Mouse (Mus musculus) midbrain, embryonic 10.5 days (tissue): ENCODE data around the gene Tmem132b. TPM values are rescaled to one million over a fixed set of nuclear protein-coding genes. Genes with fewer than 3 reads are reported as not detected.

Experiments
- DNase-seq: peaks from one replicate; pipeline ENCODE4 v3.0.0-alpha.2; 2017; ENCODE audit warnings: low spot score
- H3K27ac ChIP-seq: fragments of 300-500 bp; sonication (generic); replicated peaks from 2 replicates; pipeline ENCODE4 v1.5.1; 2016; ENCODE audit warnings: mild to moderate bottlenecking
- H3K27me3 ChIP-seq: fragments of 300-500 bp; sonication (generic); 2 replicates; pipeline ENCODE4 v1.6.1; 2016; ENCODE audit warnings: low read depth, mild to moderate bottlenecking; ENCODE audit not compliant: poor library complexity, severe bottlenecking
- H3K36me3 ChIP-seq: fragments of 300-500 bp; sonication (generic); 2 replicates; pipeline ENCODE4 v1.6.1; 2016; ENCODE audit warnings: mild to moderate bottlenecking, moderate library complexity
- H3K4me1 ChIP-seq: fragments of 300-500 bp; sonication (generic); 2 replicates; pipeline ENCODE4 v1.6.1; 2016
- H3K4me3 ChIP-seq: fragments of 300-500 bp; sonication (generic); 2 replicates; pipeline ENCODE4 v1.5.1; 2016; ENCODE audit warnings: mild to moderate bottlenecking, moderate library complexity
- H3K9me3 ChIP-seq: fragments of 300-500 bp; sonication (generic); replicated peaks from 2 replicates; pipeline ENCODE4 v1.6.1; 2016; ENCODE audit warnings: mild to moderate bottlenecking
- WGBS: fragments of 180-500 bp; shearing (Covaris S2); methylation state at CpG from one replicate; pipeline ENCODE4 v1.1.7; 2016; 5-methylcytosine and 5-hydroxymethylcytosine counted together
- polyA plus RNA-seq: library from polyadenylated mRNA; unstranded; fragments of >200 nt; fragmentation: Nextera tagmentation; extraction: Ambion mirVana; gene quantifications from 2 replicates; pipeline ENCODE4 v1.2.1, GENCODE M21; 2016

The Tmem132b gene
- polyA plus RNA-seq, 1 experiment from 2014 or later: 0.20 TPM

GRCm38 (mm10) chr5:125598056-125598455 is 66.5 kb downstream of the Tmem132b start:
- Histone ChIP-seq H3K4me3 (no peak overlapping the region), H3K27ac (no peak overlapping the region), H3K4me1 (peaks cover 5% of the 10 kb centered on the region), H3K36me3 (no peaks in the 10 kb centered on the region), H3K27me3 (no peaks in the 10 kb centered on the region), H3K9me3 (no peaks in the 10 kb centered on the region)
- no peak for DNase-seq
- 85% methylated on average over 10 of the region's 10 CpGs for WGBS

GRCm38 (mm10) chr5:125607146-125607545 is 75.6 kb downstream of the Tmem132b start:
- Histone ChIP-seq H3K4me1 (peaks cover 8% of the 10 kb centered on the region), H3K36me3 (no peaks in the 10 kb centered on the region), H3K4me3 (no peak overlapping the region), H3K27me3 (no peaks in the 10 kb centered on the region), H3K9me3 (peaks cover 13% of the 10 kb centered on the region), H3K27ac (no peak overlapping the region)
- DNase-seq: no peak
- WGBS: 82% methylated on average over 12 of the region's 12 CpGs

DNA sequence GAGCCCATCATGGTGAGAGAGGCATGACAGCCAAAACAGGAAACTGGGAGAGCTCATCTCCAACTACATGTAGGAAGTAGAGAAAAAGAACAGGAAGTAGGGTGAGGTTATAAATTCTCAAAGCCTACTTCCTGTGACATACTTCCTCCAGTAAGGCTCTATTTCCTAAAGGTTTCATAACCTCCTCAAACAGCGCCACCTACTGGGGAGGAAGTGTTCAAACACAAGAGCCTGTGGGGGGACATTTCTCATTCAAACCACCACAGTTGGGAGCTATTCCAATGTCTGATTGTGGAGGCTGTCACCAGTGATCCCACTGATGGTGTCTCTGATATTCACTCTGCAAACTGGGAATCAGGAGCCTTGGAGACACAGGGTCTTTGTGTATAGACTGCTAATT is 78.4 kb downstream of the Tmem132b start:
- Histone ChIP-seq H3K36me3 (no peaks in the 10 kb centered on the region), H3K27ac (no peak overlapping the region), H3K9me3 (peaks cover 18% of the 10 kb centered on the region), H3K4me3 (no peak overlapping the region), H3K4me1 (peaks cover 3% of the 10 kb centered on the region; the same call in 1 of the 2 replicates), H3K27me3 (no peaks in the 10 kb centered on the region)
- WGBS: 54% methylated on average over 1 of the region's 1 CpGs
- DNase-seq: no peak

- peaks cover 3% of the 10 kb centered on the region; the same call in 1 of the 2 replicates for H3K4me1 ChIP-seq
- no peak overlapping the region for H3K4me3 ChIP-seq
- H3K36me3 ChIP-seq: no peaks in the 10 kb centered on the region
- WGBS: 95% methylated on average over 7 of the region's 7 CpGs
- H3K27me3 ChIP-seq: no peaks in the 10 kb centered on the region
- H3K9me3 ChIP-seq: peaks cover 24% of the 10 kb centered on the region
- DNase-seq: no peak
- H3K27ac ChIP-seq: no peak overlapping the region
These were observed 80.9 kb downstream of the Tmem132b start for GRCm38 (mm10) chr5:125612460-125612859.

GRCm38 (mm10) chr5:125613136-125613535 is 81.6 kb downstream of the Tmem132b start:
- Histone ChIP-seq H3K4me3 (no peak overlapping the region), H3K4me1 (peaks cover 3% of the 10 kb centered on the region; the same call in 1 of the 2 replicates), H3K27ac (no peak overlapping the region), H3K27me3 (no peaks in the 10 kb centered on the region), H3K36me3 (no peaks in the 10 kb centered on the region), H3K9me3 (peaks cover 30% of the 10 kb centered on the region)
- WGBS: 87% methylated on average over 5 of the region's 5 CpGs
- DNase-seq: no peak

GRCm38 (mm10) chr5:125614348-125614747 is 82.8 kb downstream of the Tmem132b start:
- no peaks in the 10 kb centered on the region for H3K4me1 ChIP-seq
- peaks cover 30% of the 10 kb centered on the region for H3K9me3 ChIP-seq
- peak; percentile 19 for DNase-seq
- no peak overlapping the region for H3K27ac ChIP-seq
- 39% methylated on average over 2 of the region's 2 CpGs for WGBS
- no peaks in the 10 kb centered on the region for H3K36me3 ChIP-seq
- H3K27me3 ChIP-seq: no peaks in the 10 kb centered on the region
- no peak overlapping the region for H3K4me3 ChIP-seq

DNA sequence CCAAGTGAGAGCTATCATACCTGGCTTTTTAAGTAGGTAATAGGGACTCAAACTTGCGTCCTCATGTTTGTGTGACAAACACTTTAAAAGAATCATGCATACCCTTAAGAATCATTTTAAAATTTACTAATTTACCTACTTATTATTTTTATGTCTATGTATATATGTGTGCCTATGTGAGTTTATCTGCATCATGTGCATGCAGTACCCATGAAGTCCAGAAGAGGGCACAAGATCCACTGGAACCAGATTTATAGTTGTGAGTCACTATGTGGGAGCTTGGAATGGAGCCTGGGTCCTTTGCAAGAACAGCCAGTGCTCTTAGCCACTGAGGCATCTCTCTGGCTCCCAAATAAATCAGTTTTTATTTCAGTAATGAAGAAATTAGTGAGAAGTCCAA is 85.5 kb downstream of the Tmem132b start:
- 89% methylated on average over 1 of the region's 1 CpGs for WGBS
- H3K36me3 ChIP-seq: no peaks in the 10 kb centered on the region
- H3K9me3 ChIP-seq: peaks cover 18% of the 10 kb centered on the region
- DNase-seq: no peak
- H3K4me3 ChIP-seq: no peak overlapping the region
- H3K27me3 ChIP-seq: no peaks in the 10 kb centered on the region
- no peak overlapping the region for H3K27ac ChIP-seq
- no peaks in the 10 kb centered on the region for H3K4me1 ChIP-seq

DNA sequence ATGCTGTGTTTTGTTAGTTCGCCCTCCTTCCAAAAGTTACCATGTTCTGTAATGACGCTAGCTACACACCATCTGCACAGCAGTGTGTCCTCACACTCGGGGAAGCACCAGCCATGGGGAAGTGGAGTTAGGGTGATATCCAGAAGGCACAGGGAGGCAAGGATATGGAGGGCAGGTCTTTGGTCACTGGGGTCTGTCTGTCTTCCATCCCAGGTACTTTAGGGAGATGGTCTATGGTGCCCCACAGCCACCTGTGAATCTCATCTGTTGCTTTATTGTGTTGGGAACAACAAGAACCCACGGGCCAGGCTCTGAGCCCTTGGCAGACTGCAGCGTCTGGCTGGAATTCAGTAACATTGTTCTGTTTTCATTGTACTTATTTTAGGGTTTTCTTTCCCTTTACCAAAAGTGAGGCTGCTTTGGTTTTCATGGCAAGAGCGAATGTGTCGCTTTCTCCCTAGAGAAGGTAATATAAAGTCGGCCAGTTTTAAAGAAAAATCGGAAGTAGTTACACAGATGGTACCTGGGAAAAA is 96.3 kb downstream of the Tmem132b start:
- no peak for DNase-seq
- WGBS: 87% methylated on average over 9 of the region's 9 CpGs

DNA sequence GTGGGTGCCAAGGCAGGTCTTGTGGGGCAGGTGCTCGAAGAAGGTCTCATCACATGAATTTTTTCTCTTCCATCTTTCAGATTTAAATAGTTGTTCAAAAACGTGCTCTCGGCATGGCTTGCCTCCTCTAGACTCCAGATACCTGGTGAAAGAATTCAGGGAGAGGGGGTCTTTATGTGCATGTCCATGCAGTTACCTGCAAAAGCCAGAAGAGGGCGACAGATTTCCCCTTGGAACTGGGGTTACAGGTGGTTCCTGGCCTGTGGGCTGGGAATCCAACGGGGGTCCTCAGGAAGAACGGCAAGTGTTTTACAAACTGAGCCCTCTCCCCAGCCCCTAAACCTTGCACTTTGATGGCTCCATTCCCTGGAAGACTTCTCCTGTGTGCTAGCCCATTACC is 103.1 kb downstream of the Tmem132b start:
- H3K27ac ChIP-seq: no peak overlapping the region
- H3K4me3 ChIP-seq: no peak overlapping the region
- H3K36me3 ChIP-seq: no peaks in the 10 kb centered on the region
- H3K9me3 ChIP-seq: no peaks in the 10 kb centered on the region
- H3K4me1 ChIP-seq: peaks cover 5% of the 10 kb centered on the region
- no peak for DNase-seq
- WGBS: 75% methylated on average over 6 of the region's 6 CpGs
- no peaks in the 10 kb centered on the region for H3K27me3 ChIP-seq

More for the DNA sequence above, 96.3 kb downstream of the Tmem132b start:
- H3K27me3 ChIP-seq: no peaks in the 10 kb centered on the region
- no peak overlapping the region for H3K27ac ChIP-seq
- no peaks in the 10 kb centered on the region for H3K4me1 ChIP-seq
- no peak overlapping the region for H3K4me3 ChIP-seq
- no peaks in the 10 kb centered on the region for H3K9me3 ChIP-seq
- no peaks in the 10 kb centered on the region for H3K36me3 ChIP-seq

DNA sequence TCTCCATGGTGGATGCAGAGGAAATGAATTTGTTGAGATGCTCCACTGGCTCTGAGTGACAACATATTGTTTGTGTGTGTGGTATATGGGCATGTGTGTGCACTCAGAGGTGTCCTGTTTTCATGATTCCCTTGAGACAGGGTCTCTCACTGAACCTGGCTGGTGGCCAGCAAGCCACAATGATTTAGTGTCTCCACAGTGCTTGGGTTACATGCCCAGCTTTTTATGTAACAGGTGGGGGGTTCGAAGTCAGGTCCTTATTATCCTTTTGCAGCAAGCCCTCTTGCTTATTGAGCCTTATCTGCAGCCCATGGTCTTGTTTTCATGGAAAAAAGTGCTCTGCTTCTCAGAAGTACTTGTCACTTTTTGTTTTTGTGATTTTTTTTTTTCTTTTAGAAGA is 109.4 kb downstream of the Tmem132b start:
- no peak overlapping the region for H3K27ac ChIP-seq
- WGBS: 73% methylated on average over 1 of the region's 1 CpGs
- no peaks in the 10 kb centered on the region for H3K36me3 ChIP-seq
- H3K9me3 ChIP-seq: peaks cover 7% of the 10 kb centered on the region; the same call in 1 of the 2 replicates
- H3K27me3 ChIP-seq: no peaks in the 10 kb centered on the region
- H3K4me1 ChIP-seq: peaks cover 5% of the 10 kb centered on the region
- no peak overlapping the region for H3K4me3 ChIP-seq
- DNase-seq: no peak

- Histone ChIP-seq H3K9me3 (peaks cover 7% of the 10 kb centered on the region; the same call in 1 of the 2 replicates), H3K4me1 (no peaks in the 10 kb centered on the region; the same call in 1 of the 2 replicates), H3K27me3 (no peaks in the 10 kb centered on the region), H3K27ac (no peak overlapping the region), H3K4me3 (no peak overlapping the region), H3K36me3 (no peaks in the 10 kb centered on the region)
- 72% methylated on average over 18 of the region's 18 CpGs for WGBS
- DNase-seq: no peak
These were observed 110.1 kb downstream of the Tmem132b start for GRCm38 (mm10) chr5:125641531-125642147.

DNA sequence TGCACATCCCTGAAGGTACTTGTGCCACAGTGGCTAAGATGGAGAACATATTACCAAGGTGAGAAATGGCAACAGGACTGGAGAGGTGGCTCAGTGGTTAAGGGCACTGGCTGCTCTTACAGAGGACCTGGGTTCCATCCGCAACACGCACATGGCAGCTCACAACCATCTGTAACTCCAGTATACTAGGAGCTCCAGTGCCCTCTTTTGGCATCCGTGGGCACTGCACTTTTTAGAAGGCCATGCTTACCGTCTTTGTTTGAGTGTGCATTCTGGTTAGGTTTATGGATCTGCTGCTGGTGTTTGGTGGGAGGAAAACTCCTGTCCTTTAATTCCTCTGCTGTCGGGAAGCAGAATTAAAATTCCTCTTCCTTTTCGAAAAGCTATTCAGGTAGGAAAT is 116.7 kb downstream of the Tmem132b start:
- Histone ChIP-seq H3K4me1 (peaks cover 6% of the 10 kb centered on the region), H3K27me3 (no peaks in the 10 kb centered on the region), H3K9me3 (peaks cover 7% of the 10 kb centered on the region; the same call in 1 of the 2 replicates), H3K4me3 (no peak overlapping the region), H3K27ac (no peak overlapping the region), H3K36me3 (no peaks in the 10 kb centered on the region)
- DNase-seq: no peak
- 89% methylated on average over 6 of the region's 6 CpGs for WGBS

- no peak overlapping the region for H3K27ac ChIP-seq
- WGBS: 47% methylated on average over 2 of the region's 2 CpGs
- DNase-seq: no peak
These were observed 118.4 kb downstream of the Tmem132b start for GRCm38 (mm10) chr5:125649982-125650381.

More at GRCm38 (mm10) chr5:125649982-125650381, 118.4 kb downstream of the Tmem132b start:
- H3K9me3 ChIP-seq: no peaks in the 10 kb centered on the region
- no peak overlapping the region for H3K4me3 ChIP-seq
- peaks cover 6% of the 10 kb centered on the region for H3K4me1 ChIP-seq
- no peaks in the 10 kb centered on the region for H3K36me3 ChIP-seq
- no peaks in the 10 kb centered on the region for H3K27me3 ChIP-seq
